Mouse (Mus musculus): Measurements from ENCODE around the gene Limch1. TPM values are rescaled to one million over a fixed set of nuclear protein-coding genes. Genes with fewer than 3 reads are reported as not detected.

Gene Limch1
- polyA plus RNA-seq, 1 experiment from 2014 or later: 37.5 TPM

GRCm38 (mm10) chr5:66739376-66739775 is 6.3 kb upstream of the Limch1 start:
- Histone ChIP-seq H3K9me3 (ENCODE audit: low read length) (no peaks in the 10 kb centered on the region), H3K4me3 (ENCODE audit: low read length) (no peak overlapping the region), H3K9ac (replicated peaks; ENCODE audit: low read length) (no peak overlapping the region), H3K4me1 (ENCODE audit: insufficient read depth, low read length) (no peaks in the 10 kb centered on the region), H3K36me3 (ENCODE audit: insufficient read depth, low read length) (no peaks in the 10 kb centered on the region), H3K4me2 (replicated peaks; ENCODE audit: low read depth, low read length) (no peak overlapping the region), H3K27ac (ENCODE audit: low read length) (no peak overlapping the region), H3K27me3 (ENCODE audit: insufficient read depth, low read length) (no peaks in the 10 kb centered on the region)
- 96% methylated on average over 3 of the region's 3 CpGs for WGBS
- ATAC-seq (ENCODE audit: low FRiP score, low TSS enrichment): no peak

GRCm38 (mm10) chr5:66745996-66746681 is 512 bp downstream of the Limch1 start:
- H3K4me2 ChIP-seq (replicated peaks; ENCODE audit: low read depth, low read length): peak overlapping the region; percentile 89
- WGBS: under 1% methylated on average over 42 of the region's 42 CpGs
- peak overlapping the region; percentile 74 for H3K27ac ChIP-seq (ENCODE audit: low read length)
- H3K27me3 ChIP-seq (ENCODE audit: insufficient read depth, low read length): no peaks in the 10 kb centered on the region
- peak; percentile 58 for ATAC-seq (ENCODE audit: low FRiP score, low TSS enrichment)
- no peaks in the 10 kb centered on the region for H3K9me3 ChIP-seq (ENCODE audit: low read length)
- H3K4me3 ChIP-seq (ENCODE audit: low read length): peak overlapping the region; percentile 66
- peak overlapping the region; percentile 69 for H3K9ac ChIP-seq (replicated peaks; ENCODE audit: low read length)
- peaks cover 23% of the 10 kb centered on the region for H3K4me1 ChIP-seq (ENCODE audit: insufficient read depth, low read length)
- H3K36me3 ChIP-seq (ENCODE audit: insufficient read depth, low read length): no peaks in the 10 kb centered on the region

- Histone ChIP-seq H3K27ac (ENCODE audit: low read length) (peak overlapping the region; percentile 74; the same call in 1 of the 2 replicates), H3K4me2 (replicated peaks; ENCODE audit: low read depth, low read length) (peak overlapping the region; percentile 89), H3K27me3 (ENCODE audit: insufficient read depth, low read length) (no peaks in the 10 kb centered on the region), H3K9ac (replicated peaks; ENCODE audit: low read length) (peak overlapping the region; percentile 69), H3K4me1 (ENCODE audit: insufficient read depth, low read length) (peaks cover 28% of the 10 kb centered on the region), H3K36me3 (ENCODE audit: insufficient read depth, low read length) (no peaks in the 10 kb centered on the region), H3K4me3 (ENCODE audit: low read length) (peak overlapping the region; percentile 66), H3K9me3 (ENCODE audit: low read length) (no peaks in the 10 kb centered on the region)
- no peak for ATAC-seq (ENCODE audit: low FRiP score, low TSS enrichment)
- 9% methylated on average over 11 of the region's 11 CpGs for WGBS
Observed at GRCm38 (mm10) chr5:66746761-66747160, 1.1 kb downstream of the Limch1 start.

- peaks cover 28% of the 10 kb centered on the region for H3K4me1 ChIP-seq (ENCODE audit: insufficient read depth, low read length)
- no peak for ATAC-seq (ENCODE audit: low FRiP score, low TSS enrichment)
- H3K4me2 ChIP-seq (replicated peaks; ENCODE audit: low read depth, low read length): peak overlapping the region; percentile 44
- no peaks in the 10 kb centered on the region for H3K9me3 ChIP-seq (ENCODE audit: low read length)
- 9% methylated on average over 10 of the region's 10 CpGs for WGBS
- no peaks in the 10 kb centered on the region for H3K27me3 ChIP-seq (ENCODE audit: insufficient read depth, low read length)
- H3K9ac ChIP-seq (replicated peaks; ENCODE audit: low read length): peak overlapping the region; percentile 1; the same call in 1 of the 2 replicates
- peak overlapping the region; percentile 85 for H3K27ac ChIP-seq (ENCODE audit: low read length)
- H3K4me3 ChIP-seq (ENCODE audit: low read length): peak overlapping the region; percentile 12
- no peaks in the 10 kb centered on the region for H3K36me3 ChIP-seq (ENCODE audit: insufficient read depth, low read length)
Observed at GRCm38 (mm10) chr5:66747761-66748430, 2.3 kb downstream of the Limch1 start.

GRCm38 (mm10) chr5:66748448-66749115 is 3.0 kb downstream of the Limch1 start:
- Histone ChIP-seq H3K9ac (replicated peaks; ENCODE audit: low read length) (no peak overlapping the region), H3K27me3 (ENCODE audit: insufficient read depth, low read length) (no peaks in the 10 kb centered on the region), H3K9me3 (ENCODE audit: low read length) (no peaks in the 10 kb centered on the region), H3K4me1 (ENCODE audit: insufficient read depth, low read length) (peaks cover 28% of the 10 kb centered on the region), H3K36me3 (ENCODE audit: insufficient read depth, low read length) (no peaks in the 10 kb centered on the region), H3K4me3 (ENCODE audit: low read length) (no peak overlapping the region; the same call in 1 of the 2 replicates), H3K27ac (ENCODE audit: low read length) (peak overlapping the region; percentile 85), H3K4me2 (replicated peaks; ENCODE audit: low read depth, low read length) (peak overlapping the region; percentile 44; the same call in 1 of the 2 replicates)
- WGBS: 6% methylated on average over 5 of the region's 5 CpGs
- ATAC-seq (ENCODE audit: low FRiP score, low TSS enrichment): peak; percentile 57

- no peak for ATAC-seq (ENCODE audit: low FRiP score, low TSS enrichment)
- H3K4me1 ChIP-seq (ENCODE audit: insufficient read depth, low read length): peaks cover 28% of the 10 kb centered on the region
- no peak overlapping the region for H3K27ac ChIP-seq (ENCODE audit: low read length)
- H3K4me3 ChIP-seq (ENCODE audit: low read length): no peak overlapping the region
- H3K9ac ChIP-seq (replicated peaks; ENCODE audit: low read length): no peak overlapping the region
- WGBS: 82% methylated on average over 7 of the region's 7 CpGs
- H3K4me2 ChIP-seq (replicated peaks; ENCODE audit: low read depth, low read length): no peak overlapping the region
- H3K9me3 ChIP-seq (ENCODE audit: low read length): no peaks in the 10 kb centered on the region
- H3K27me3 ChIP-seq (ENCODE audit: insufficient read depth, low read length): no peaks in the 10 kb centered on the region
- H3K36me3 ChIP-seq (ENCODE audit: insufficient read depth, low read length): no peaks in the 10 kb centered on the region
Observed at GRCm38 (mm10) chr5:66750641-66751040, 5.0 kb downstream of the Limch1 start.

- H3K9me3 ChIP-seq (ENCODE audit: low read length): no peaks in the 10 kb centered on the region
- no peak for ATAC-seq (ENCODE audit: low FRiP score, low TSS enrichment)
- H3K27ac ChIP-seq (ENCODE audit: low read length): no peak overlapping the region
- no peaks in the 10 kb centered on the region for H3K36me3 ChIP-seq (ENCODE audit: insufficient read depth, low read length)
- H3K27me3 ChIP-seq (ENCODE audit: insufficient read depth, low read length): no peaks in the 10 kb centered on the region
- H3K4me2 ChIP-seq (replicated peaks; ENCODE audit: low read depth, low read length): no peak overlapping the region
- 0 out of 2 replicates have a peak overlapping the region, but pooled peaks have one; percentile 23 for H3K9ac ChIP-seq (replicated peaks; ENCODE audit: low read length)
- H3K4me1 ChIP-seq (ENCODE audit: insufficient read depth, low read length): peaks cover 31% of the 10 kb centered on the region
- WGBS: 36% methylated on average over 3 of the region's 3 CpGs
- no peak overlapping the region for H3K4me3 ChIP-seq (ENCODE audit: low read length)
Observed at GRCm38 (mm10) chr5:66751332-66751980, 5.8 kb downstream of the Limch1 start.

- peaks cover 19% of the 10 kb centered on the region for H3K4me1 ChIP-seq (ENCODE audit: insufficient read depth, low read length)
- H3K9ac ChIP-seq (replicated peaks; ENCODE audit: low read length): no peak overlapping the region
- H3K4me3 ChIP-seq (ENCODE audit: low read length): no peak overlapping the region
- H3K36me3 ChIP-seq (ENCODE audit: insufficient read depth, low read length): no peaks in the 10 kb centered on the region
- H3K27ac ChIP-seq (ENCODE audit: low read length): no peak overlapping the region
- H3K4me2 ChIP-seq (replicated peaks; ENCODE audit: low read depth, low read length): no peak overlapping the region
- ATAC-seq (ENCODE audit: low FRiP score, low TSS enrichment): no peak
- no peaks in the 10 kb centered on the region for H3K27me3 ChIP-seq (ENCODE audit: insufficient read depth, low read length)
- no peaks in the 10 kb centered on the region for H3K9me3 ChIP-seq (ENCODE audit: low read length)
- 83% methylated on average over 9 of the region's 9 CpGs for WGBS
Observed at GRCm38 (mm10) chr5:66753620-66754019, 8.0 kb downstream of the Limch1 start.

GRCm38 (mm10) chr5:66756821-66757705 is 11.4 kb downstream of the Limch1 start:
- H3K27me3 ChIP-seq (ENCODE audit: insufficient read depth, low read length): no peaks in the 10 kb centered on the region

More at GRCm38 (mm10) chr5:66756821-66757705, 11.4 kb downstream of the Limch1 start:
- 48% methylated on average over 10 of the region's 10 CpGs for WGBS
- Histone ChIP-seq H3K4me1 (ENCODE audit: insufficient read depth, low read length) (0 out of 2 replicates have a peak, but pooled peaks cover 6% of the 10 kb centered on the region), H3K9me3 (ENCODE audit: low read length) (no peaks in the 10 kb centered on the region), H3K9ac (replicated peaks; ENCODE audit: low read length) (no peak overlapping the region), H3K4me3 (ENCODE audit: low read length) (no peak overlapping the region), H3K27ac (ENCODE audit: low read length) (no peak overlapping the region), H3K4me2 (replicated peaks; ENCODE audit: low read depth, low read length) (no peak overlapping the region), H3K36me3 (ENCODE audit: insufficient read depth, low read length) (no peaks in the 10 kb centered on the region)
- ATAC-seq (ENCODE audit: low FRiP score, low TSS enrichment): no peak
